Mouse (Mus musculus) embryo, embryonic 11.5 days (tissue): ENCODE measurements at regions not wholly inside any gene's neighbourhood (a gene's known extent, or its start where the extent isn't known, plus 50 kb on each side); places are given as distances from the start of the nearest gene placed in this dataset.

ENCODE experiments used
- DNase-seq: peaks from one replicate; pipeline ENCODE4 v3.0.0-alpha.2; 2012; ENCODE audit warnings: low read depth, low spot score

DNA sequence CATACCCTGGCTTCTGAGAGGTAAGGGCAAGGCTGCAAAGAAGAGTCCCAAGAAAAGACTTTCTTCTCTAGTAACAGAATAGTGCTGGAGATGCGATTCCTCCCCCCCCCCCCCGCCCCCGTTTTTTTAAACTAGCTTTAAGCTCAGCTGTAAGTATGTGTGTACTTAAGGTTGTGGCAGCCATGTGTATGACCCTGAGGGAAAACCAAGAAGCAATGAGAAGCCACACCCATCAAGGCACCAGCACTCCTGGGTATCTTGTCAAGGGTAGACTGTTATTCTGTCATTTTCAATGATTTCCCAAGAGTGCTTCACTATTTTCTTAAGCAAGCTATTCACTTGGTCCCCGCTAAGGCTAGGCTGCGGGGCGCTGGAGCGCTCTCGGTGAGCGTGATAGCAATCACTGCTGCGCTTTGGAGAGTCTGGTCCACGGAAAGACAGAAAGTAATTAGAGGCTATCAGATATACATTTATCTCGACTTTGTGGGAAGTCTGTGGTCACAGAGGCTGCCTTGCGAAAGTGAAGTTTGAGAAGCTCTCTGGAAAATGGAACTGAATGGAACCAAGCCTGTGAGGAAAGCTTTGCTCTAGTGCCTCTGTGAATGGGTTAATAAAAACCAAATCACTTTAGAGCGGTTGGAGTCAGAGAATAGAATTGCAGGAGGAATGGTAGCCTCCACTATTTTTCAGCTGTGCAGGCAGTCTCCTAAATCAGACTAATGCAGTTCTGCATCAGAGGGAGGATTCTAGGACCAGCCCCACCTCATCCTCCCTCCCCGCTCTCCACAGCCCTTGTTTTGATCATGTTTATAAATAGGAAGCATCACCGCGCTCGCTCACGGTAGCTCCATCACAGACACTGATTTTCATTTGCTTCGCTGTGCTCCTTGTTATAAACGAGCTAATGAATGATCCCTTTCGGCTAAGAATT is 114.8 kb upstream of the Bmp2 start:
- no peak for DNase-seq

DNA sequence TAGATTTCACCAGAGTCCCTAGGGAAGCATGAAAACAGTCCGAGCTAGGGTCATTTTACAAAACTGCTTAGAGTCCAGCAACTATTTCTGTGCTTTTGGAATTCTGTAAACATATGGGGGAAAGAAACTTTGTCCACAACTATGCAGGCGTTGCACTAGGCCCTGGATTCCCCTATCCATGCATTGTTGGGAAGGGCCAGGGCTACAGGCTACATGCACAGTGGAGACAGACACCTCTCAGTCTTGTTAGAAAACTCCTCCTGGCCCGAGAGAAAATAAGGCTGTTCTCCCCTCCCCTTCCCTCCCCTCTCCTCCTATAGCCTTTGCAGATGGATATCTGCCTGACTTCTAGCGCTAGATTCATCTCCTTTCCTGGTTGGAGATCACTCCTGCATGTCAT is 113.9 kb upstream of the Bmp2 start:
- no peak for DNase-seq

GRCm38 (mm10) chr2:133443024-133443423 is 108.9 kb upstream of the Bmp2 start:
- no peak for DNase-seq

- DNase-seq, result no peak
Measured at GRCm38 (mm10) chr2:133443490-133443889, 108.5 kb upstream of the Bmp2 start.

GRCm38 (mm10) chr2:133452947-133453346 is 99.0 kb upstream of the Bmp2 start:
- no peak for DNase-seq

GRCm38 (mm10) chr2:133455484-133456170 is 96.3 kb upstream of the Bmp2 start:
- no peak for DNase-seq

DNA sequence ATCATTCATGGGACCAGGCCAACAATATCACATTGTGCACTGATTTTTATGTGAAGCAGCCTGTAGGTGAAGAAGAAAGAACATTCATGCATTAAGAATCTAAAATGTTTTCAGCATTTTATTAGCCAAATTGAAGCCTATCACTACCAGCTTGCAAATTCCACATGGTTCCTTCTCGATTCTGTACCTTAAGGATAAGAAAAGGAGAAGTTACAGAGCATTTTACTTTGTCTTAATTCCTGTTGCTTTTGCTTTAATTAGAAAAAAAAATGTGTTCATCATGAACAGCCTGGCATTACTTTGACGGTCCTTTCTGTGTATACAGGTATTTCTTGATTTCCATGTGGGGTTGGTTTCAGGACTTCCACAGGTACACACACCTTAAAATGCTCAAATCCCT is 95.2 kb upstream of the Bmp2 start:
- no peak for DNase-seq

GRCm38 (mm10) chr2:133458735-133459134 is 93.2 kb upstream of the Bmp2 start:
- no peak for DNase-seq

DNA sequence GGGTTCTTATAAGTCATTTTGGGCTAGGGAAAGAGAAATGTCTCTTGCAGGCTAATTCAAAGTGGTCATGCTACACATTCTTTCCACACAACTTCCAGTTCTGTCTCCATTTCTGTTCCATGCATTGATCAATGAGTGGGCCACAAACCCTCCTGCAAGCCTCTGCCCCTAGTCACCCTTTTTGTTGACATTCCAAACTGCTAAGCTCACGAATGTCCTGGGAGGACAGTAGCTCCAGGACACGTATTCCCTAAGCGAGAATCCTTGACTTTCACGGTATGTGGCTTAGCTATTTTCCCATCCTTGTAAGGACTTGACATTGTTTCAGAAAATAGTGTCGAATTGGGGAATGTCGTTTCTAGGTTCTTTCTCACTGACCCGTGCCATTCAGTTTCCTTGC is 91.1 kb upstream of the Bmp2 start:
- no peak for DNase-seq

- no peak for DNase-seq
Measured at GRCm38 (mm10) chr2:133462378-133462777, 89.6 kb upstream of the Bmp2 start.

DNA sequence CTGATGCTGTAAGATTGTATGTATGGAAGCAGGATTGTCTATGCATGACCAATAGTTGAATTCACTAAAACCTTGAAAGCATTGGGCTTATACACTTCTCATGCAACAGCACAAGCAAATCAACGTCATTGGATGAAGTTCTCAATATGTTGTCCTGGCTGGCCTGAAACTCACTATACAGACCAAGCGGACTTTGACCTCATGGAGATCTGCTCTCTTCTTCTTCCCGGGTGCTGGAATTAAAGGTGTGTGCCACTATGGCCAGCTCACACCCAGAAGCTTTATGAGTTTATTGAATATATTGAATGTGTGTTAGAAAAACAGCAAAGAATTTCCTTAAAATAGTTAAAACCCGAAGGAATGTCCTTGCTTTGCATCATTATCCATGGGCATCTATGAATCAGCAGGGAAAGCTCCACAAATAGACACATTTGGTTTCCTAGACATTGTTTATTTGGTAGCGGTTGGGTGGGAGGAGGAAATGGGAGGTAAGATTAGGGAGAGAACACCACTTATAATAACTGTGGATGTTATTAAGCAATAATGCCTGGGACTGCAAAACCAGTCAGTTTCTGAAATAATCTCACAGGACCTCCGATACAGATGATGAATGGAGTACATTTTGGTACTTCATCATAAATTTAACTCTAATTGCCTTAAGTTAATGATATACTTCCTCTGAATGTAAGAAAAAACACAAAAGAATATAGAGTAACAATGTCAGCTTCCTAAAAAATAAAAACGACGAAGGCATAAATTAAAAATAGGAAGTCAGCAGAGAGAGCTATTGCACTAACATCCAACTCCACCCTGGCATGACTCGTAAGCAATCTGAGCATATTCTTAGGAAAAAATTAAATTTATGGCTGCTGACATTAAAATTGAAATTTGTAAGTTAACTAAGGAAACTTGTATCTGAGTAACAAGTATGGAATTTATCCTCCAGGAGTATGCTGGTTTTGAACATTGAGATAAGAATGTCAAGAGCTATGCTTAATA is 84.5 kb upstream of the Bmp2 start:
- no peak for DNase-seq

- DNase-seq, result no peak
Measured at GRCm38 (mm10) chr2:133472966-133473744, 78.8 kb upstream of the Bmp2 start.

DNA sequence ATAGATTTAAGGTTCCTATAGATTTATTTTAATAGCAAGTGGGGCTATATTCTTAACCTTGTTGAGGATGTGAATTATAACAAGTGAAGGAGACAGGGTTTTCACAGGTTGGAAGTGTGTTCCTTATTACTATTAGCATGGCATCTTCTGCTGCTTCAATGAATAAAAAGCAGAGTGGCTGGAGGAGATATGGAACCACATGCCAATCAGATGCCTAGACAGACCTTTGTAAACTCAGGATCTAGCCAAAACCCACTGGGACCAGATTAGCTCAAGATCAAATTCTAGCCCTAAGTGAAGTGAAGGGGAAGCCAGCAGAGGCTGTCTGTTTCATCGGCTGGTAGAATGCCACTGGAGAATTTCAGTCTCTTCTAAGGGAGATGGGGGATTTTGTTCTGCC is 77.8 kb upstream of the Bmp2 start:
- no peak for DNase-seq

- DNase-seq, result no peak
Measured at GRCm38 (mm10) chr2:133480870-133481269, 71.1 kb upstream of the Bmp2 start.

DNA sequence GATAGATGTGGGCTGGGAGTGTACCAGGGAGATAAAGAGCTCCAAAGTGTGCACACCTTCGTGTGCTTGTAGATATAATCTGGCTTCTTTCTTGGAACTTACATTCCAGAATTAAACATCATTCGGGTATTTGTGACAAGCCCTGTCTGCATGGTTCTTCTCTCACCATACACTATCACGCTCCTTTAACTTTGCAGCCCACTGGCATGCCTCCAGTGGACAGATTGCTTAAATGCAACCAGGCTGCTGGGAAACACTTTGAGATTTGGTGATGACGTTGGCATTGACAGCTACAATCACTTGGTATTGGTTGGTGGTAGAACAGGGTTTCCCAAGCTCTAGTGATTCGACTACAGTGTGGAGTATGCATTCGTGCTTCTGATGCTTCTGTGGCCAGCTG is 70.7 kb upstream of the Bmp2 start:
- DNase-seq, result no peak

DNA sequence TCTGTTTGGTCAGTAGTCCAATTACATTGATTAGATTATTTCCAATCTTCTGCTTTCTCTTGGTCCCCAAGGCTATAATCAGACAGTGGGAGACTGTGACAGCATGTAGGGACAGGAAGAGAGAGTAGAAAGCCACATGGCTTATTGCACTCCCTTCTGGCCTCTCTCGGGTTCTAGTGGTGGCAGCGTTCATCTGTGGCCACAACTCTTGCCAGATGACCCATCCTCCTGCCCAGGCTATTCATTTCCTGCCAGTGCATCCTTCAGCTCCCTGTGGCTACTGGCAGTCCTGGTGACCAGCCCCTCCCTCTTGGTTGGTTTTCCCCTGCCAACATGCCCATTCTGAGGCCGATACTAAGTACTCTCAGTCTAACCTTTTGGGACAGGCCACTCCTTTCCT is 70.2 kb upstream of the Bmp2 start:
- DNase-seq, result no peak

- DNase-seq, result no peak
Measured at GRCm38 (mm10) chr2:133495443-133495842, 56.5 kb upstream of the Bmp2 start.

DNA sequence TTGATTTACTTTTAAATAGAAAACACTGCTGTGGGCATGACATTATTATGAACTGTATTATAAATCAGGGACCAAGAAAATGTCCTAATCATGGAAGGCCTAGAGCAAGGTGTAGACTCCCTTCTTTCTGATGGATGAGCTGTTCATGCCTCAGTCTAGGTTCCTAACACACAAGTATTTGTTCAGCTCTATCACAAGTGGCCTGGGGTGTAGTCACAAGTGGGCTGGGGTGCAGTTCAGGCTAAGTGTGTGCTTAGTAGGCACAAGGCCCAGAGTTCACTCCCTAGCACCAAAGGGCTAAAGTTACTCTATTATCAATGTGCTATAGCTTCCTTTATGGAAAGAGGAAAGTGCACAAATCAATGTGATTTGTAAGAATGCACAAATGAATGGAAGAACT is 55.6 kb upstream of the Bmp2 start:
- no peak for DNase-seq

- DNase-seq, result no peak
Measured at GRCm38 (mm10) chr2:133497071-133497470, 54.9 kb upstream of the Bmp2 start.

DNA sequence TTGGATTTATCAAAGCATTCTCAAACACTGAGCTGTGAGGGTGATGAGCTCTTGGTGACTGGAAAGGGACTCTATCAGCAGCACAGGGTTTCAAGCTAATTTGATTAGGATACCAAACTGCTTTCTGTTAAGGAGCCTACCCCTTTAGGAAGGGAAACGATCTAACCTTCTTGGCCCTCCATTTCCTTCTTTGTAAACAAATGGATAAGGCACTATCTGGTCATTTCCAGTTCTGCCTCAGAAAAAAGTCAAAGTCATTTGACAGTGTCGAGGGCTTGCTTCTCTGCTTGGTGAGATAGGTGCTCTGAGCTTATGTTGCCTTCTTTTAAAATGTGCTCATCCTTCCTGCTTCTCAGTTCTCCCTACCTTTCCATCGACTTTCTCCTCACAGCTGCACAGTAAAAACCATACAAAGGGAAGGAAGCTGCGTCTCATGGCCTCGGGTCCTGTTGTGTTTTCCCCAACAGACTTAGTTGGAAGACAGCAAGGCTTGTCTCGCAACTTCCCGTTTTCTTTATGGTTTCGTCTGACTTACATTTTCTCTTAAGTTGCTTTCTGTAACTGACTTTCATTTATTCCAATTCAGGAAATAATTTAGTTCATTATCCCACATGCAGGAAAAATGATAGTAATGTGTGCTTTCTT is 54.3 kb upstream of the Bmp2 start:
- no peak for DNase-seq

- DNase-seq, result no peak
Measured at GRCm38 (mm10) chr2:133498186-133498571, 53.8 kb upstream of the Bmp2 start.
